Mouse (Mus musculus) lung, adult 10 weeks (tissue): ENCODE data around the gene Trim47. TPM values are rescaled to one million over a fixed set of nuclear protein-coding genes. Genes with fewer than 3 reads are reported as not detected.

ENCODE experiments used
- polyA plus RNA-seq: library from polyadenylated mRNA; stranded (reverse); fragments of 350-450 nt; fragmentation: Illumina TruSeq; extraction: RNeasy Lipid Tissue Mini Kit (QIAGEN cat#74804); gene quantifications from one replicate; pipeline ENCODE4 v1.2.3, GENCODE M21; 2014; ENCODE audit warnings: low read depth, low replicate concordance; ENCODE audit not compliant: insufficient read depth

Gene Trim47
- polyA plus RNA-seq, result 16.8 TPM

DNA sequence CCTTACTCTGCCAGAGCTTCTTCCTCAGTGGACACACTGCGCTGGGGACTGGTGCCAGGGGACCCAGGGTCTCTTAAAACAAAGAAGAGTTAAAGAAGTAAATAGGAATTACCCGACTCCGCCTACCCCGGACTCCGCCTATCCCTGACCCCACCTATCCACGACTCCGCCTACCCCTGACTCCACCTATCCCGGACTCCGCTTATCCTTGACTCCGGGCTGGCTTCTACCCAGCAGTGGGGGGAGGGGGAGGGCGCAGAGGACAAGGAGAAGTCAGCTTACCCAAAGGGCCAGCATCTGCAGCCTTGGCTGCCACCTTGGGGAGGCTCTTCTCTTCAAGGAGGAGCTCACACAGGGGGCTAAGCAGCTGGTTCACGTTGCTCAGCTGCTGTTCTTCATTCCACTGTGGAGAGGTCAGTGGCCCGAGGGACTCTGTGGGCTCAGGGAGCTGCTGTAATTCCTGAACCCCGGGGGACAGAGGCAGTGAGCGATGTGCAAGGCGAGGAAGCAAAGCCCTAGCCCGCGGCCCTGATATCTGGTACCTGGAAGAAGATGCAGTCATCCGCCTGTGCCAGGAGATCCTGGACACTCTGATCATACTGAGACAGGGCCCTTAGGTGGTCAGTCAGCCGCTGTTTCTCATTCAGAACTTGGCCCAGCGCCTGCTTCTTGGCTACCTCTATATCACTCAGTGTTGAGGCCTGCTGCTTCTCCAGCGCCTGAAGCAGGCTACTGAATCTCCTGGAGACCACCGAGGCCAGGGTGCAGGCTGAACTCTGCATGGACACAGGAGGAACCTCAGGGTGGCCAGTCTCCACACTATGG is at the start of gene Trim47:
Gene Trim47, minus strand, starts transcription at position 55 of the 825 bp plus-strand sequence.

GRCm38 (mm10) chr11:116167884-116168439 is 41.0 kb upstream of the Trim47 start, which contains the start of gene Fbf1:
Gene Fbf1, minus strand, starts transcription at chr11:116168166.

DNA sequence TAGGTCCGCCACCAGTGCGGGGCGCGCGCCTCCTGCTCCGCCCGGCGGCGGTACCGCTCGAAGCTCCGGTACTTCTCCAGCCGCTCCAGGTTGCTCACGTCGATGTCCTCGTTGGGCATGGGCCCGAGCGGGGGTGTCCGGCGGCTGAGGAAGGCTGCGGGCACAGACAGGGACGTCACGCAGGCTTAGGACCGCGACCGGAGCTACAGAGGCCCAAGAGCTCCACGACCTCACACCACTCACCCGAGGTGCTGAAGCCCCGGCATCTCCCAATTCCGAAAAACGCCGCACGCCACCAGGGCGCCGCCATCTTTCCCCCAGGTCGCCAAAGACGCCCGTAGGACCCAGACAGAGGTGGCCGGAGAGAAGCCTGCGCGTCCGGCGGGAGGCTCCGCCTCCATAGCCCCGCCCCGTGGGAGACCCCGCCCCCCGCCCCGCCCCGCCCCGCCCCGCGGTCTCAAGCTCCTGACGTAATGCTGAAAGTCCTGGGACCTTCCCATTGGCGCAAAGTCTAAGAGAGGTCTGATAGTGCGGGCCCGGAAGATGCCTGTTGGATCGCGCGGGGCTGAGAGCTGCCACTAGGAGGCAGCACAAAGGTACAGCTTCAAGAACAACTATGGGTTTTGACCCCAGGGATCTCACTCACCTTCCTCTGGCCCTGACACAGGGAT is 11.6 kb upstream of the Trim47 start, which contains the start of gene Mrpl38:
Gene Mrpl38, minus strand, starts transcription at position 401 of the 671 bp plus-strand sequence.

DNA sequence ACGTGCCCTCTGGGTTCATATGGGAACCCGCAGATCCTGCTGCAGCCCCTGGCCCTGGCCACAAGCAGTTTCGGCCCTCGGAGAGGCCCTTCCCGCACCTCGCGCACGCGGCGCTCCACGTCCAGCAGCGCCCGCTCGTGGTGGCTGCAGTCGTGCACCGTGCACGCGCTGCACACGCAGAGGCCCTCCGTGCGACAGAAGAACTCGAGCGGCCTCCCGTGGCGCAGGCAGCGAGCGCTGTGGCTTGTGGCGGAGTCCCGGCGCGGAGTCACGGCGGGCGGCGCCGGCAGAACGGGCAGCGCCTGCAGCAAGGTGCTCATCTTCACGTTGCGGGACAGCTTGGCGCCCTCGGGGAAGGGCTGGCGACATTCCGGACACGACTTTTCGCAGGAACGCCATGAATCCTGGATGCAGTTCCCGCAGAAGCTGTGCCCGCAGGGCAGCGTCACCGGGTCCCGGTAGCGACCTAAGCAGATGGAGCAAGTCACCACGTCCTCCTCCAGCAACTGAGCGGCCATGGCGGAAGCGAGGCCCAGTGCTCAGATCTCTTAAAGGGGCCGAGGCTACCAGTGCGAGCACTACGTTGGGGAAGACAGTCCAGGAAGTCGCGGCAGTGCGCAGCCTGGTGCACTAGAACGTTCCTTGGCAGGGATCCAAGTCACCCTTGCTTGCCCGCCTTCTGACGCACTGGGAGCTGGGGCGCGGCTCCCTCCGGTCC is 3.6 kb upstream of the Trim47 start, which contains the start of gene Trim65:
Gene Trim65, minus strand, starts transcription at position 641 of the 718 bp plus-strand sequence.

DNA sequence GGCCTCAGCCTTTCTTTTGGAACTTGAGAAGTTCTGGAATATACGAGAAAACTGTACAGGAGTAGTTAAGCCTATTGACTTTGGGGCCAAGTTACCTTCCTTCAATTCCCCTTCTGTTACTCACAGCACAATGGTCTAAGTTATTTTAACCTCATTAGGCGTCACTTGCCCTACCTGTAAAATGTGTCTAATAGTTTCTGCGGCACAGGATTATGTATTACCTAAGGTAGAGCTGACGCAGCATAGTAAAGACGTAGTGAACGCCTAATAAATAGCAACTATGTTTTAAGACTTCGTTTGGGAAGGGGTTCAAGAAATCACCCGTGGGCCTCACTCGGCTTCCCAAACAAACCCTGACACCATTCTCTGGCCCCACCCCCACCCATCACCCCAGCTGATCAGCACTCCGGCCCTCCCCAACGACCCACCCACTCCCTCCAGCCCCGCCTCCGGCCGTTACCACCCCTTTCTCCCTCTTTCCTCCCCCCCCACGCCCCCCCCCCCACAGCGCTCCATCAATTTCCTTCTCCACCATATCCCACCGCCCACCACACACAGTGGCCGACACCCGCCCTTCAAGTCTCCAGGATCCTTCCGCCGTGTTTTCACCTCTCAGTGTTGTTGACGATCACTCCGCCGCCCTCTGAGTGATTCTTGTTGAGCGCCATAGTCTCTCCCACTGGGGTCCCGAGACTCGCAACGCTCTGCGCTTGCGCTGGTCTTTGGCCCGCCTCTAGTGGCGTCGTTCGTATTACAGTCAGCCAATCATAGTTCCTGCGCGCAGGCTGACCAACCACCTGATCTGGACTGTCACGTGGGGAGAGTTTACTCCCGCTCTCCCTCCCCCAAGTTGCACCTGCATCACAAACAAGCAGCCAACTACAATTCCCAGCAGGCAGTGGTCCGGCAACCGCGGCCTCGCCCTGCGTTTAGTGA is 40.5 kb downstream of the Trim47 start, which contains the start of gene Wbp2:
Gene Wbp2, minus strand, starts transcription at position 738 of the 936 bp plus-strand sequence.

DNA sequence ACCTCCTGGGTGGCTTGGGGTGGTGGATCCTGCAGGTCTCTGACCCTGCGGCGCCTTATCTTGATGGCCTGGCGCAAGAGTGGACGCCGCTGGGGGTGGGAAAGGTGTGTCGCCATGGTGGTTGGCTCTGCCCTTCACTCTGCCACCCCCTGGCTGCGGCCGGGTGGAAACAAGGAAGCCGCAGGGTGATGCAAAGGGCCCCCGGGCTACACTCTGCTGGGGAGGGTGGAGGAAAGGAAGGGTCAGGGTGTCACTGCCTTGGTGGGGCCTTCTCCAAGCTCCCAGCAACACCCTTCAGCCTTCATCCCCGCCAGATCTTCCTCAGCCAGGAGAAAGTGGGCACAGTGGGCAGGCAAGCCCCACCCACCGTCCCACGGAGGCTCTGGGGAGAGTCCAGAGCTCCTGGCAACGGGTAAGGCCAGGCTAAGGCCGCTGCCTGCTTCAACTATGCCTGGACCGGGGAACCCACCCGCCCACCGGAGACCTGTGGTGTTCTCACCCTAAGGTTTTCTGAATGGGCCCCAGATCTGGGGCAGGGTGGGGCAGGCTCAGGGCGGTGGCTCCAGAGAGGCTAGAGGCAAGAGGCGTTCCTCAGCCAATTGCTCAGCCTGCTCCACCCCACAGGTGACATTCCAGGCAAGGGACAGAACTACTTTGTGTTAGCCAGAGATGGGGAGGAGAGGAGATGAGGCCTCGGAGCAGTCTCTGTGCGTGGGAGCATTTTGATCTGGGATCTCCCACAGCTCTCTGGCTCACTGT is 49.4 kb downstream of the Trim47 start, which contains the start of gene Unc13d:
Gene Unc13d, minus strand, starts transcription at position 516 of the 759 bp plus-strand sequence.

Other genes with a start within 250 kb of the Trim47 start
- 24.6 TPM for gene Smim5, start 227.2 kb downstream of the Trim47 start, polyA plus RNA-seq
- gene Smim6, start 215.2 kb downstream of the Trim47 start, polyA plus RNA-seq, result 56.4 TPM
- 14.9 TPM for gene Sap30bp, start 193.9 kb downstream of the Trim47 start, polyA plus RNA-seq
- 8.3 TPM for gene Recql5, start 193.7 kb downstream of the Trim47 start, polyA plus RNA-seq
- gene Itgb4, start 152.5 kb downstream of the Trim47 start, polyA plus RNA-seq, result 2.0 TPM
- 37.1 TPM for gene Galk1, start 114.5 kb downstream of the Trim47 start, polyA plus RNA-seq
- gene H3f3b, start 99.2 kb downstream of the Trim47 start, polyA plus RNA-seq, result 439 TPM
- 10.2 TPM for gene Unk, start 96.9 kb downstream of the Trim47 start, polyA plus RNA-seq
- 22.3 TPM for gene Unc13d, start 49.2 kb downstream of the Trim47 start, polyA plus RNA-seq
- gene Wbp2, start 40.2 kb downstream of the Trim47 start, polyA plus RNA-seq, result 101 TPM
- gene Trim65, start 3.9 kb upstream of the Trim47 start, polyA plus RNA-seq, result 6.5 TPM
- gene Mrpl38, start 11.7 kb upstream of the Trim47 start, polyA plus RNA-seq, result 30.3 TPM
- gene Fbf1, start 41.0 kb upstream of the Trim47 start, polyA plus RNA-seq, result 10.5 TPM
- gene Ten1, start 71.6 kb upstream of the Trim47 start, polyA plus RNA-seq, result 34.9 TPM
- gene Acox1, start 71.8 kb upstream of the Trim47 start, polyA plus RNA-seq, result 35.2 TPM
- gene Evpl, start 110.9 kb upstream of the Trim47 start, polyA plus RNA-seq, result 2.0 TPM
- 30.4 TPM for gene Srp68, start 147.0 kb upstream of the Trim47 start, polyA plus RNA-seq
- not detected for gene Galr2, start 153.7 kb upstream of the Trim47 start, polyA plus RNA-seq
- gene Exoc7, start 180.0 kb upstream of the Trim47 start, polyA plus RNA-seq, result 22.5 TPM
- gene Foxj1, start 208.2 kb upstream of the Trim47 start, polyA plus RNA-seq, result 46.0 TPM